Mouse (Mus musculus) cerebellum, adult (tissue): ENCODE results near the gene Ace.
"Not testable (repeated sequence)": the region's sequence is repeated elsewhere in the genome, so short reads cannot be mapped to it uniquely, and the experiment has no call there.

Source experiments
- ATAC-seq: cut with Nextera tagmentation; 2 replicates; pipeline ENCODE4 v1.9.2; 2017; ENCODE audit warnings: mild to moderate bottlenecking, moderate library complexity, mixed read lengths; ENCODE audit not compliant: insufficient number of reproducible peaks, low FRiP score, low TSS enrichment

The Ace gene

DNA sequence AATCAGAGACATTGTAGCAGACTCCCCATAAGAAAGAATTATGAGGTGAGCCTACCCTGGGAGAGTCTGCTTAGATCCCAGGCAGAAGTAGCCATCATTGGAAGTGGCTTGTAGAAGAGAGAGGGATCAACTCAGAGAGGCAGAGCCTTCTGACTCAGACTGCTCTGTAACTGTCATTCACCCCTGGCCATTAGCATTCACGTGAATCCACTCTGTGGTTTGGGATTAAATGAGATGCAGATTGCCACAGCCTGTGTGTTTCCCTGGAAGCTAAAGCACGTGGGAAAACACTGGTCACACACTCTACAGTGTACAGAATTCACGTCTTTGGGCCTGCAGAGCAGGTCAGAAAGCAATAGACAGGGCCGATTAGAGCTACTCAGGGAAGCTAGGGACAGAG lies 16.7 kb downstream of the Ace start:
- ATAC-seq: no peak

DNA sequence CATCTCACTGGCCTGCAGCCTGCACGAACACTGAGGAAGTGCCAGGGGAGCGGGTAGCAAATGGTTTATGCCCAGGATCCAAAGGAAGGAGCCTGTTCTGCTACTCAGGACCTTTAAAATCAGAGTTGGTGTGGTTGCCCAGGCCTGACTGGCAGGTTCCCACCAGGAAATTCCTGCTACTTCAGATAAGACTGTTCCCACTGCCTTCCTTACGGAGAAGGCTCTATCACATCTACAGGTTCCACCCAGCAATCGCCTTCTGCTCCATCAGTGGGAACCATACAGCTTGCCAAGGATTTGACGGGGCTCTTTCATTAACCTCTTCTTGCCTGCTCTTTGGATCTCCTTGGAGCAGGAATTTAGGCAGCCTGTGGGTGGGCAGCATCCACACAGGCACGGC lies 19.7 kb downstream of the Ace start:
- no peak for ATAC-seq

DNA sequence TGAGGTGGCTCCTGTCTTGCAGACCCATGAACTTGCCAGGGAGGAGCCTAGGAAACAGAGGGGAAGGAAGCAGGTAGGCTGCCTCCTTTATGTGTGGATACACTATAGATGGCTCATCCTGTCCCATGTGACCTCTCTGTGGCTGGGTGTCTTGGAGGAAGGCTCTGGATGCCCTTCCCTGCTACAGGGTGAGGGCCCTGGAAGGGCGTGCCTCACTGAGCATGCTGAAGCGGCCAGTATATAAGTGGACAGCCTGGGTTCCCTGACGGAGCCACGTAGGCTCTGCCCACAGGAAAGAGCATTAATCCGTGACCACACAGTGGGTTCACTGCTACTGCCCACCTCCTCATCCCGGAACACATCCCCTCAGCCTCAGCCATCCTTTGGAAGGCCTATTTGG lies 21.7 kb downstream of the Ace start:
- ATAC-seq: no peak

DNA sequence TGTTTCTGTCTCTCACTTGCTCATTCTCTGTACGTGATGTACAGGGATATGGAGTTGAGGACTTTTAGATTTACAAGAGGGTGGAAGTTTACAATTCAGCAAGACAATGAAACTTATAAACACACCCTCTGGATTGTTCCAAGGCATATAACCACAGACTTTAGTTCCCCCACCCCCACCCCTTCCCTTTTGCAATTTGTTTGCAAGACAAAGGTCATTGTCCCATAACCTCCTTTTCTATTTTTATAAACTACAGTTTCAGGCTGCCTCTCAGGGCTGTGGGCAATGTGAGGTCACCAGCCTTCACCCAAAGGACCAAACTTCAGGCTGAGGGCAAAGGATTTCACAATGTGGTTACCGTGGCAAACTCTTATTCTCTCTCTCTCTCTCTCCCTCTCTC lies 22.5 kb downstream of the Ace start:
- no peak for ATAC-seq

DNA sequence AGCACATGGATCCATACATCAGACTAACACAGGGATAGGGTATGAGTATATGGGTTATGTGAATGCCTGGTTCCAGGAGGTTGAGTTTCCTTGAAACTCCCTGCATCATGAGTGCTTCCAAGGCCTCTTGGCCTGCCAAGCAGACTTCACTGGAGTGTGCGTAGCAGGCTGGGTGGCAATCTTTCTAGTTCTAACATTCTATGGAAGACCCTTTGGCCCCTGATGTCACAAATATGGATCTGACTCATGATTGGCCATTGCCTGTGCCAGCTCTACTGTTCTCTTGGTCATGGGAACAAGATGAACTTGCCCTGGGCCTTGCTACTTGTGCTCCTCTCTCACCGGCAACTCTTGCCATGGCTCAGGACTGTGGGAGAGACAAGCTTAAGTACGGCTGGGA lies 26.6 kb downstream of the Ace start, which contains the start of gene Ace3:
Gene Ace3 (plus strand): TSS at position 301 of the 400 bp plus-strand sequence.
- ATAC-seq: no peak

DNA sequence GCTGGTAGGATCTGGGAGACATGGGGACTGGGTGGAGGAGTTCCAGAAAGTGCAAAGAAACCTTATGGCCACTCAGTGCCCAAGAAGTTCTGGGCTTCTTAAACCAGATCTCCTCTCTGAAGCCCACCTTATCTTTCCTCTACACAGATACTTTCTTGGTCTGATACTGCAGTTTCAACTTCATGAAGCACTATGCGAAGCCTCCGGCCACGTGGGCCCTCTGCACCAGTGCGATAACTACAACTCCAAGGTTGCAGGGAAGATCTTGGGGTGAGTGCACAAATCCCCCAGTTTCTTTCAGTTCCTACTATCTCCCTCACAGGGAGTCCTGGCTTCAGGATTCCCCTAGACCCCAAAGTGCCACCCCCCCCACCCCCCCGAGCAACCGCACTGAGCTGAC lies 32.3 kb downstream of the Ace start:
- ATAC-seq: no peak

DNA sequence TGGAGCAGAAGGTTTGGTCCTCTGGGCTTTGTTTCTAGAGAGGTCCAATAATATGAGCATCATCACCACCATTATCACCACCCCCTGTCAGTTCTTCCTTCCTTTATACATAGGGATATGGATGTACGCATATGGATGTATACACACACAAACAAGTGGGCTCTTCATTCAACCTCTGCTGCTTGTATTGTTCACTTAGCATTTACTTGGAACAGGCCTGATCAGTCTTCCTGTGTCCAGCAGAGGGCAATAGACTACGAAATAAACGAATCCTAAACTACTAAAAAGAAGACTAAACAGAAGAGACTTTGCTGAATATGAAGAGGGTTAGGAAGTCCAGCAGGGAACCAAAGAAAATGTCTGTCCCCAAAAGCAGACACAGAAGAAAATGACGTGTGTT lies 34.0 kb downstream of the Ace start:
- no peak for ATAC-seq

DNA sequence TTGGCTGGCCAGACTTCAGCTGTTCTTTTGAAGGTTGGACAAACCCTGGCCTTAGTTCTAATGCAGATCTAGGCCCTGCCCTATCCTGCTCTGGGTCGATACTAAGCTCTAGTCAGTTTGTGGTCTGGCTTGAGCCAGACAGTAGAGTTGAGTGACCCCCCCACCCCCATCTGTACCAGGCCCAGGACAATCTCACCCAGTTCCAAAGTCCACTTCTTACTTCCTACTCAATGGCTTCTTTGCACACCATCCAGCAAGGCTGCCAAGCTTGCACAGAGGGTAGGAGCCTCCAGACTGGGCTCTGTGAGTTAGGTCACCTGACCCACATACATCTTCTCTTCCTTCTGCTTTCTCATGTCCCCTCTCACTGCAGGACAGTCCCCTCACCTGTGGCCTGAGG lies 36.8 kb downstream of the Ace start:
- no peak for ATAC-seq

DNA sequence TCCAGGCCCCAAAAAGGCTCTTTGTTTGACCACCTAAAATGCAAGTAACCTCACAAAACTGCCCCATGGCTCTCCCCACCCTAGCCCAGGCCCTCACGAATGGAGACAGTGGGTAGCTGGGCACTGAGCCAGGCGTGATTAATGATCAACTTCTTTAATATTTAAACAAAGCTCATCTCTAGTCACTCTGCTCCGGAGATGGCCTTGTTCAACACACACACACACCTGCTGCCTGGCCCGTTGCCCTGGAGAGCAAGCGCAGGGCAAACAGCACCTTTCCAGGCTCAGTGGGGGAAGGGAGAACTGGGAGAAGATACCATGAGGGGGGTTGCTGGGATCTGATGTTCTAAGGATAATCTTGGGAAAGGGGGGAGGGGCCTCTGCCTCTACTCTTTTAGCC lies 38.2 kb downstream of the Ace start:
- no peak for ATAC-seq

DNA sequence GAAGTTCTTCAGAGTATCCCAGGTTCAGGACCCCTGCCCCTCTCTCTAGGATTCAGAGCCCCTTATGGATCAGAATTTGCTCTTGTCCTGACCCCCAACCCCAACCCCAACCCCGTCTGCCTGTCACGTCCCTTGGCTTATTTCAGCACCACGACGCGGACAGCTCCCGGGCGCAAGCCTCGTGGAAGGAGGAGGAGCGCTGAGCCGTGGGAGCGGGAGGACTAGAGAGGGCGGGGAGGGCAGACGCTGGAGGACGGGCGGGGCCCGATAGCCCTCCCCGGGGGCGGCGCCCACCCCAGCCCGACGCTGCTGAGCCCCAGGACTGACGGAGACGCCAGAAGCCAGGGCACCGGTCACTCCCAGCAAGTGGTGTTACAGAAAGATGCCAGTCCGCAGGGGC lies 40.1 kb downstream of the Ace start, which contains the start of gene Kcnh6:
Gene Kcnh6 (plus strand): TSS at position 304 of the 400 bp plus-strand sequence.
- ATAC-seq: no peak

DNA sequence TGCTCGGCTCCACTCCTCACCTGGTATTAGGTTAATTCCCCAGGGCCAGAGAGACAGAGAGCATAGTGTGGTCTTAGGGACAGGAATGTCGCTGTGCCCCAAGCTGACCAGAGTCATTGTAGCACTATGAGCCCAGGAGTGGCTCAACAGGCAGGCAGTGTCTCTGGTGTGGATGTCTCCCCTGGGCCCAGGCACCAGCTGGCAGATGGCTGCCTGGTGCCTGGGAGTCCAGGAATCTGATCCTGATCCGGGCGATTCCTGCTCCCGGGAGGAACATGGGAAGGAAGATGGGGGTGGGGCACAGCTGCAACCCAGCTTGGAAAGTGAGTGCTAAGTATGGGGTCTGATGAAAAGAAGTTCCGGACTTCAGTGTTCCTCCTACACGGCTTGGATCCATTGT lies 45.0 kb downstream of the Ace start:
- ATAC-seq: no peak

DNA sequence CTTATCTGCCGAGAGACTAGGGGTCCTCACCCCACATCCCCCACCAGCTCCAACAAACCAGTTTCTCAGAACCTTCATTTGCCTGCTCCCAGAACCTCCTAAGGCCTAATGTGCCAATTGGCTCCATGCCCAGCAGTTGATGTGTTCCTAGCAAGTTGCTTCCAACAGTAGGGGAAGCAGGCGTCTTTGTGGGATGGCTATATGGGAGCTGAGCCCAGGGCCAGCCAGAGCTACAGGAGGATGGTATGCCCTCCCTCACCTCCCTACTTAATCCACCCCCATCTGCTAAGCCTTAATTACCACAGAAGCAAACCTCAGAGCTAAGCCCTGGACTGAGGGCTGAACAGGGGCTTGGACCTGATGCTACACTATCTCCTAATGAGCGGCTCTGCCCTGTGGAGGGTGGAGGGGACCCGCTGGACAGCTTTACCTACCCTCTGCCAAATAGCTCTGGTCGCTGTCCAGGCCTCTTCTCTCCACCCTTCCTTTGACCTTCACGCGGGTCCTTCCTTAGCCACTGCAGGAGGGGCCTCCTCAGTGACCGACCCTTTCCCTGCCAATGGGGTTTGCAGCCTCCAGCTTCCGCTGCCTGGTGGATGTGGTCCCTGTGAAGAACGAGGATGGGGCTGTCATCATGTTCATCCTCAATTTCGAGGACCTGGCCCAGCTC lies 45.9 kb downstream of the Ace start:
- no peak for ATAC-seq

DNA sequence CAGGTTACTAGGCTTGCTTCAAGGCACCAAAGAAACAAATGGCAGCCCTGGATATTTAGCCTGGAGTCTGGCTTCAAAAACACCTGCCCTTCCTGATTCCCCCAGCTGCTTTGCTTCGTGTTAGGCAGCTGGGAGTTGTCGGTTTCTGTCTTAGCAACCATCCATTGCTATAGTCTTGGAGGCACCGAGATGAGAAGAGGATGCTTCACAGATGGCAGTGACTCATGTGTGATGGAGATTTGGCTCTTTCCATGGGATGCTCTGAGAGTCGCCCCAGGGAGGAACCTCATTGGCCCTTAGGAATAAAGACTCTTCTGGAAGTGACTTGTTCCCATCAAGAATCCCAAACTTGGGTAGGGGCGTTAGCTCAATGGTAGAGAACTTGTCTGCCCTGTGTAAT lies 48.7 kb downstream of the Ace start:
- no peak for ATAC-seq

DNA sequence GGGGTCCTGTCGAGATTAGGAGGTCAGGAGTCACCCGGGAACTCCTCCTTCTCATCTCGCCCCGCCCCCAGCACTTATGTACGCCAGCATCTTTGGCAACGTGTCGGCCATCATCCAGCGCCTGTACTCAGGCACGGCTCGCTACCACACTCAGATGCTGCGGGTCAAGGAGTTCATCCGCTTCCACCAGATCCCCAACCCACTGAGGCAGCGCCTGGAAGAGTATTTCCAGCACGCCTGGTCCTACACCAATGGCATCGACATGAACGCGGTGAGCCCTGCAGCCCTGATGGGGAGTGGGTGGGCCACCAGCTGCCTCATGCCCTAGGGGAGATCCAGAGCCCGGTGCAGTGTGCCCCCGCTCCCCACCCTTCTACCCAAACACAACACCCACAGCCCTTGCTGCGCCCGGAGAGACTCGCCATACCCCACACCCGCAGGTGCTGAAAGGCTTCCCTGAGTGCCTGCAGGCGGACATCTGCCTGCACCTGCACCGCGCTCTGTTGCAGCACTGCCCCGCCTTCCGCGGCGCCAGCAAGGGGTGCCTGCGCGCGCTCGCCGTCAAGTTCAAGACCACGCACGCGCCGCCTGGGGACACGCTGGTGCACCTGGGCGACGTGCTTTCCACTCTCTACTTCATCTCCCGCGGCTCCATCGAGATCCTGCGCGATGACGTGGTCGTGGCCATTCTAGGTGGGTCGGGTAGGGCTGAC lies 52.5 kb downstream of the Ace start:
- peak; percentile 40; the same call in 1 of the 2 replicates for ATAC-seq

DNA sequence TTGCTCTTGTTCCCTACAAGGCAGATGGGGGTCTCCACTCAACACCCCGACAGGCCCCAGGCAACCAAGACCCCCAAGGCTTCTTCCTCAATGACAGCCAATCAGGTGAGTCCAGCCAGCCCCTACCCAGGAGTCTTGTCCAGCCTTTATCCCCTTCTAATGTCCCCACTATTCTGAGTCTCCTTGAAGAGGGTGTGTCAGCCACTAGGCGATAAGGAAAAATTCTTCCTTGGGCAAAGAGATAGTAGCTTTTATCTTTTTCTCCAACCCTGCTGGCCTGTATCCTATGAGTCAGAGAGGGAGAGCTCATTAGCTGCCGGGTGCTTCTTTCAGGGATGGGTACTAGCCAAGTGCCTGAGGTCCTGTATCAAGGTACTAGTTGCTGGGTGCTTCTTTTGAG lies 58.0 kb downstream of the Ace start:
- ATAC-seq: no peak

DNA sequence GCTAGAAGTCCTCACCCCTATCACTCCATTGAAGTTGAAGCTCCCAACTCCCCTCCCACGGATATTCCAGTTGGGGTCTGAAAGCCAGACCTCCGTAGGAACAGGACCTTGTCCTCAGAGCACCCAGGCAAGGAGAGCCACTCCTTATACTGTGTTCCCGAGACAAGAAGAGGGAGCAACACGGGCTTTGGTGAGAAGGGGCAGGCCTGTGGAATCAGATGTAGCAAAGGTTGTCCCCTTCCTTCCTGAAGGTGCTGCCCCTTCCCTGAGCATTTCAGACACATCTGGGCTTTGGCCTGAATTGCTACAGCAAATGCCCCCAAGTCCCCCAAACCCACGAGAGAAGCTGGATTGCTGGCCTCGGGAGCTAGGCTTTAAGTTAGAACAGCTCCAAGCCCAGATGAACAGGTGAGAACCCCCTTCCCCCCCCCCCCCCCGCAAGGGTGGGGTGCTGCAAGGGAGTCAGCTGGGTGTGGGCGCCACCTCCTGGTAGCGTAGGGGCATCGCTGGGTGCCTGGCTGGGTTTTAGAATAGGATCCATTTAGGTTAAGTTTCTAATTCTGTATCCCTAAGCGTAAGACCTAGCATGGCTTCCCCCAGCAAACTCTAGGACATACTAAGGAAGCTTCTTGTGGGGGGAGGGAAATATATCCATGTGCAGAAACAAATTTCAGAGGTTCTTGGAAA lies 58.9 kb downstream of the Ace start:
- no peak; the same call in 1 of the 2 replicates for ATAC-seq

DNA sequence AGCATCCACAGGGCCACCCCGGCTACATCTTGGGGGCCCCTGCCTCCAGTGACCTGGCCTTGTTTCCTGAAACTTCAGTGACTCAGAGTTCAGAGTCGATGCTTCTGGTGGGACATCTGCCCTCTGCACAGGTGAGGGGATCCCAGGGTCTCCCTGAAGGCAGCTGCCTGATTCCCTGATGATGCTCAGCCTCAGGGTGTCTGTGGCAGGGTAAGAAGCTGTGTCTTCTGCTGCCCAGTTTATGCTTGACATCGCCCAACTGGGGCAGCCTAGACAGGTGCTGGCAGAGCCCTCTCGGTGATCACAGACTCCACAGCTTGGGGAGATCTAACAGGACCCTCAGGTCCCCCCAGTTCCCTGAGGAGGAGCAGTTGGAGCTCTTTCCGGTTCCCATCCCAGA lies 59.9 kb downstream of the Ace start:
- ATAC-seq: no peak

DNA sequence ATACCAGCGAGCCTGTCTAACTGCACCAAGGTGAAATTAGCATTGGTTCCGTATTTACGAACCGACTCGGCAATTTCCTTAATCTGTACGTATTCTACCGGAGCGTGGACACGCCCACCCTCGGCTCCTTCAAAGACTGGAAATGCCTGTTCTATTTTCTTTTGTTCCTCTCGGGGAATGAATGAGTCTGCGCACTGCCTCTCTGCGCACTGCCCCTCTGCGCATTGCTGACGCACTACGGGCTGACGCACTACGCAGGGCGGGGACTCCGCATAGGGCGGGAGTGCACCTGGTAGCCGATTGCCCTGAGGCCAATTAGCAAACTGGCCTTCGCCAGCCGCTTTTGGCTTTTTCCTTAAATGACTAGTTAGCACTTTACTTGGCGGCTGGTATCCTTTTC lies 64.3 kb downstream of the Ace start:
- ATAC-seq: not testable (repeated sequence)

DNA sequence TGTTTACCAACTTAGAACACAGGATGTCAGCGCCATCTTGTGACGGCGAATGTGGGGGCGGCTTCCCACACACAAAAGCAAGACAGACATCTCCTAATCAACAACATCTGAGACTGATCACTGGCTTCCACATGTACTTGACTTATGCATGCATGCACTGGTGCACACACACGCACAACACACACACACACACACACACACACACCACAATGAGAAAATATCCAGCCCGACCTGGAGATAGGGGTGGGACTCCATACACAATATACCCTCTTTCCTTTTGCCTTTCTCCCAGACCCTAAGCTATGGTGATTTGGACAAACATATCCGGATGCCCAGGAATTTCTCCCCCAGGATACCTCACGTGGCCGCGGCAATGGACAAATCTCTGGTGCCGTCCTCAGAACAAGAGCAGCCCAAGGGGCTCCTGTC lies 65.8 kb downstream of the Ace start:
- no peak for ATAC-seq

DNA sequence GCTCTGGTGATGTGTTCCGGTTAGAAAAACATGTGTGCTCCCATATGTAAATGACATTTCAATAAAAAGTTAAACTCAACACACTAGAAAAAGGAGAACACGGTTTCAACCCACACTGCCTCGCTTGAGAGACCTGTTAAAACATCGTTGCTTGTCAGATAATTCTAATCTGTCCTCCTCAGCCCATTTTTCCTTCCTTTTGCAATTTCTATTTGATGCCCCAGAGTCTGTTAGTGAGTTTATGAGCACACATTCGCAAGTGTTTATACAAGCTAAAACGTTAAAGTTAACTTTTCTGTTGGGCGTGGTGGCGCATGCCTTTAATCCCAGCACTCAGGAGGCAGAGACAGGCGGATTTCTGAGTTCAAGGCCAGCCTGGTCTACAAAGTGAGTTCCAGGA lies 67.2 kb downstream of the Ace start:
- no peak for ATAC-seq
